Mouse (Mus musculus): ENCODE data around the gene Eif2d. TPM values are rescaled to one million over a fixed set of nuclear protein-coding genes. Genes with fewer than 3 reads are reported as not detected.
A peak's percentile ranks its signal among the peaks of the same experiment; 100 is the strongest.

The Eif2d gene
- polyA plus RNA-seq, 1 experiment from 2014 or later, result 41.1 TPM

- WGBS, result 64% methylated on average over 12 of the region's 12 CpGs
- no peak overlapping the region for H3K27ac ChIP-seq (replicated peaks)
- no peaks in the 10 kb centered on the region for H3K27me3 ChIP-seq (replicated peaks)
- no peaks in the 10 kb centered on the region for H3K9me3 ChIP-seq
- H3K9ac ChIP-seq, result 0 out of 2 replicates have a peak overlapping the region, but pooled peaks have one; percentile 9
- no peak overlapping the region for H3K4me2 ChIP-seq
- H3K4me3 ChIP-seq, result no peak overlapping the region
- H3K36me3 ChIP-seq, result peaks cover 97% of the 10 kb centered on the region
- peaks cover 9% of the 10 kb centered on the region; the same call in 1 of the 2 replicates for H3K4me1 ChIP-seq
- ATAC-seq (ENCODE audit: extremely low read depth, insufficient number of reproducible peaks, low FRiP score, low TSS enrichment), result no peak
Measured at GRCm38 (mm10) chr1:131174299-131174861, 21.4 kb downstream of the Eif2d start.

- Histone ChIP-seq H3K9me3 (no peaks in the 10 kb centered on the region), H3K27me3 (replicated peaks) (no peaks in the 10 kb centered on the region), H3K27ac (replicated peaks) (no peak overlapping the region), H3K4me1 (peaks cover 9% of the 10 kb centered on the region; the same call in 1 of the 2 replicates), H3K9ac (no peak overlapping the region), H3K36me3 (peaks cover 97% of the 10 kb centered on the region), H3K4me2 (no peak overlapping the region), H3K4me3 (no peak overlapping the region)
- 90% methylated on average over 1 of the region's 1 CpGs for WGBS
- no peak for ATAC-seq (ENCODE audit: extremely low read depth, insufficient number of reproducible peaks, low FRiP score, low TSS enrichment)
Measured at GRCm38 (mm10) chr1:131175189-131175588, 22.2 kb downstream of the Eif2d start.

DNA sequence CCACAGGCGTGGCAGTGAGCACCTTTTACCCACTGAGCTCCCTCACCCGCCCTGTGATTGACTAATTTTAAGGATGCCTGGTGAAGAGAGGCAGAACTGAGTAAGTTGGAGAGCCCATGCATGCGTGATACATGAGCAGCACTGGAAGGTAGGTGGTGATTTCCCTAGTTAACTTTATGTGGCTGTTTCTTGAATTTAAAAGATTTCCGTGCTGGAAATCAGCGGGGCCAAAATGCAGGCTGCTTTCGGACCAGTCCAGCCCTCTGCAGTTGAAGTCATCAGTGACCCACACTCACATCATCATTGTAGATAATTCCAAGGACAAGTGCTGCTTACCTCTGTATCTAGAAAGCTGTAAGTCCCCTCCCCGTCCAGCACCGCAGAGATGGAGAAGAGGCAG lies 22.8 kb downstream of the Eif2d start:
- H3K27ac ChIP-seq (replicated peaks), result no peak overlapping the region
- H3K4me2 ChIP-seq, result no peak overlapping the region
- WGBS, result 88% methylated on average over 8 of the region's 8 CpGs
- no peak overlapping the region for H3K4me3 ChIP-seq
- no peaks in the 10 kb centered on the region for H3K27me3 ChIP-seq (replicated peaks)
- H3K9me3 ChIP-seq, result no peaks in the 10 kb centered on the region
- ATAC-seq (ENCODE audit: extremely low read depth, insufficient number of reproducible peaks, low FRiP score, low TSS enrichment), result no peak
- peaks cover 97% of the 10 kb centered on the region for H3K36me3 ChIP-seq
- no peak overlapping the region for H3K9ac ChIP-seq
- peaks cover 9% of the 10 kb centered on the region; the same call in 1 of the 2 replicates for H3K4me1 ChIP-seq

- Histone ChIP-seq H3K4me1 (peaks cover 17% of the 10 kb centered on the region; the same call in 1 of the 2 replicates), H3K27me3 (replicated peaks) (no peaks in the 10 kb centered on the region), H3K4me2 (no peak overlapping the region), H3K9ac (no peak overlapping the region), H3K4me3 (no peak overlapping the region), H3K27ac (replicated peaks) (no peak overlapping the region), H3K36me3 (peaks cover 90% of the 10 kb centered on the region), H3K9me3 (no peaks in the 10 kb centered on the region)
- WGBS, result 71% methylated on average over 4 of the region's 4 CpGs
- ATAC-seq (ENCODE audit: extremely low read depth, insufficient number of reproducible peaks, low FRiP score, low TSS enrichment), result no peak
Measured at GRCm38 (mm10) chr1:131177249-131177648, 24.3 kb downstream of the Eif2d start.

- 83% methylated on average over 5 of the region's 5 CpGs for WGBS
- no peak overlapping the region for H3K9ac ChIP-seq
- H3K9me3 ChIP-seq, result no peaks in the 10 kb centered on the region
- peaks cover 81% of the 10 kb centered on the region for H3K36me3 ChIP-seq
- H3K4me2 ChIP-seq, result no peak overlapping the region
- no peak overlapping the region for H3K4me3 ChIP-seq
- H3K27ac ChIP-seq (replicated peaks), result no peak overlapping the region
- no peak for ATAC-seq (ENCODE audit: extremely low read depth, insufficient number of reproducible peaks, low FRiP score, low TSS enrichment)
- H3K27me3 ChIP-seq (replicated peaks), result no peaks in the 10 kb centered on the region
- H3K4me1 ChIP-seq, result peaks cover 20% of the 10 kb centered on the region
Measured at GRCm38 (mm10) chr1:131178083-131178482, 25.1 kb downstream of the Eif2d start.

DNA sequence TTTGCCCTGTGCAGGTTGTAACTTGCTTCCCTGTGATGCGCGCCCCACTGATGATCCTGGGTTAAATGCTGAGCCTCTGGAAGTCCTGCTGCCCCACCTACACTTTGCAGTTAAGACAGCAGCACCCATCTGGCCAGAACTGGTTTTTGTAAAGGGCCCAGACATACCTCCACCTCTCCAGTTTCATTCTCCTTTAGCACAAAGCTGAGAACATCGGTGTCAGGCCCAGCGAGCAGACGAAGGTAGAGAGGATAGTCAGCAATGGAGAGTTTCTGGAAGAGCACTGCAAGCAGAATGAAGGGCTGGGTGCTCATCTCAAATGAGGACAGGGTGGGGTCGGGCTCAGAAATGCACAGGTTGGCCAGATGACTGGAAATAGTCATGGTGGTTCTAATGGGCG lies 27.4 kb downstream of the Eif2d start:
- Histone ChIP-seq H3K4me2 (no peak overlapping the region), H3K27ac (replicated peaks) (no peak overlapping the region), H3K36me3 (peaks cover 58% of the 10 kb centered on the region), H3K27me3 (replicated peaks) (no peaks in the 10 kb centered on the region), H3K4me1 (peaks cover 36% of the 10 kb centered on the region), H3K9me3 (no peaks in the 10 kb centered on the region), H3K4me3 (no peak overlapping the region), H3K9ac (no peak overlapping the region)
- no peak for ATAC-seq (ENCODE audit: extremely low read depth, insufficient number of reproducible peaks, low FRiP score, low TSS enrichment)
- WGBS, result 97% methylated on average over 7 of the region's 7 CpGs

DNA sequence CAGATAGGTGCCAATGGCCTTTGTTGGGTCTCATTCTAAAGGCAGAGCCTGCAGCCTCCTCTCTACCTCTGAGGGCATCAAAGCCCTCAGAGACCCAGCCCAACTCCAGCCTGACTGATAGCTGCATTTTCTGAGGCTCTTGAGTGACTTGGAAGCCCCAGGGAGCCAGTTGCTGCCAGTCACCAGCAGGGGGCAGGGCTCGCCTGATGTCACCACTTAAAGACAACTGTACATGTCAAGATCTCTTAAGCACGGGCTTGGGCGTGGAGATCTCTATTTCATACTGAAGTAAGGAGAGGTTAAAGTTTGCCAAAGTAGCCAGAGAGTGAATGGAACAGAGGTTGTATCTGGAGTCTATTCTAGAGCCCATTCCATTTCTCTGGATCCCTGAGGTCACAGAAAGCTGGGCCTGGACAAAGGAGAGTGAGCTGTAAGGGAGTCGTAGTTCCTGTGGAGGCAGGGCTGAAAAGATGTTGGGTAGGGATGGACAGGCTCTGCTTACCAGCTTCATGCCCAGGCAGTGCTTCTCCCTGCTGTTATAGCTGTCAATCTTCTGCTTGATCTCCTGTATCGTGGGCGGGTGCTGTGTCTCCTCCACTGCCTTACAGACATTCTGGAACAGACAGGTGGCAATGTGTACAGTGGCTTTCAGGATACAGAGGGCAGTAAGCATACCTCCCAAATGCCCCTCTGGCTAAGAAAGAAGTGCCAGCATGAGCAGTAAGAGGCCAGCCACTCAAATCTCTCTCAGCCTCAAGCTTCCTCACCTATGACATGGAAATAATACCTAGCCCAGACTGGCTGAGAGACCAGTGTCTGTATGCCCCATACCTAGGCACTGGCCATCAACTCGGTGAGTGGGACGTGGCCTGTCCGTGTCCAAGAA lies 28.9 kb downstream of the Eif2d start:
- H3K27me3 ChIP-seq (replicated peaks), result no peaks in the 10 kb centered on the region
- ATAC-seq (ENCODE audit: extremely low read depth, insufficient number of reproducible peaks, low FRiP score, low TSS enrichment), result peak; percentile 22; the same call in 1 of the 2 replicates
- no peak overlapping the region for H3K27ac ChIP-seq (replicated peaks)
- no peak overlapping the region for H3K4me2 ChIP-seq
- no peaks in the 10 kb centered on the region for H3K9me3 ChIP-seq
- 53% methylated on average over 9 of the region's 9 CpGs for WGBS
- H3K9ac ChIP-seq, result peak overlapping the region; percentile 4; the same call in 1 of the 2 replicates
- H3K36me3 ChIP-seq, result peaks cover 43% of the 10 kb centered on the region
- no peak overlapping the region for H3K4me3 ChIP-seq
- peaks cover 51% of the 10 kb centered on the region for H3K4me1 ChIP-seq

GRCm38 (mm10) chr1:131183201-131183600 lies 30.2 kb downstream of the Eif2d start:
- no peak overlapping the region for H3K9ac ChIP-seq
- ATAC-seq (ENCODE audit: extremely low read depth, insufficient number of reproducible peaks, low FRiP score, low TSS enrichment), result no peak

GRCm38 (mm10) chr1:131184253-131184955 lies 31.4 kb downstream of the Eif2d start:
- Histone ChIP-seq H3K4me2 (peak overlapping the region; percentile 47; the same call in 1 of the 2 replicates), H3K9me3 (no peaks in the 10 kb centered on the region), H3K36me3 (peaks cover 21% of the 10 kb centered on the region), H3K4me3 (no peak overlapping the region), H3K4me1 (peaks cover 68% of the 10 kb centered on the region), H3K27me3 (replicated peaks) (no peaks in the 10 kb centered on the region), H3K9ac (peak overlapping the region; percentile 41; the same call in 1 of the 2 replicates), H3K27ac (replicated peaks) (peak overlapping the region; percentile 70)
- ATAC-seq (ENCODE audit: extremely low read depth, insufficient number of reproducible peaks, low FRiP score, low TSS enrichment), result no peak
- 52% methylated on average over 9 of the region's 9 CpGs for WGBS

More at GRCm38 (mm10) chr1:131183201-131183600, 30.2 kb downstream of the Eif2d start:
- Histone ChIP-seq H3K4me3 (no peak overlapping the region), H3K36me3 (peaks cover 30% of the 10 kb centered on the region), H3K4me2 (no peak overlapping the region), H3K4me1 (peaks cover 57% of the 10 kb centered on the region), H3K27me3 (replicated peaks) (no peaks in the 10 kb centered on the region), H3K9me3 (no peaks in the 10 kb centered on the region), H3K27ac (replicated peaks) (no peak overlapping the region)
- WGBS, result 66% methylated on average over 7 of the region's 7 CpGs

DNA sequence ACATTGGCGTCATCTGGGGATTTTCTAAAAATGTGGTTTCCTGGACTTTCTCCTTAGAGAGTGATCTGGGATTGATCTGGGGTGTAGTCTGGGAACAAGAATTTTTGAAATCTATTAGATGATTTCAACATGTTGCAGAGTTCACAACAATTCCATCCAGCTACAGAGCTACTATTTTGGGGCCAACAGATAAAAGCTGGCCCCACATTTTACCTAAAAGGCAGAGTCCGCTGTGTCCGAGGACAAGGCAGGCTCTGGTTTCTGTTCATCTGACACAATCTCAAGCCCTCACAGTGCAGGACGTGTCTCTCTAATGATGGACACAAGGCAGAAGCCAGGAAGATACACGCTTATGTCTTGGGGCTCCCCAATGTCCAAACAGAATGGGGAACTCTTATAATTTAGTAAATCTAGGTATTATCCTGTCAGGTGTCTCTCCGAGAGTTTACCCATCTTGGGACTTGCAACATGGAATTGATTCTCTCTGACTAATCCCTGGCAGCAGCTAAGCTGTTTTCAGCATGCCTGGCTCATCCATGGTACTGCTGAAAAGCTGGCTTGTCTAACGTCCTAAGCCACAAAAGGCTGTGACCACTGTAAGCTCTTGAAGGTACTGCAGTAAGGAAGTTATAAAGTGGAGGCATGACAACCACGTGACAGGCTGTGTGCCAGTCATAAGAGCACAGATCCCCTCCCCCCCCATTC lies 32.1 kb downstream of the Eif2d start:
- Histone ChIP-seq H3K36me3 (peaks cover 14% of the 10 kb centered on the region), H3K4me1 (peaks cover 72% of the 10 kb centered on the region), H3K27ac (replicated peaks) (peak overlapping the region; percentile 70), H3K4me2 (peak overlapping the region; percentile 47), H3K4me3 (no peak overlapping the region), H3K9me3 (no peaks in the 10 kb centered on the region), H3K9ac (peak overlapping the region; percentile 41; the same call in 1 of the 2 replicates), H3K27me3 (replicated peaks) (no peaks in the 10 kb centered on the region)
- 29% methylated on average over 8 of the region's 8 CpGs for WGBS
- no peak for ATAC-seq (ENCODE audit: extremely low read depth, insufficient number of reproducible peaks, low FRiP score, low TSS enrichment)

Measured in heart, embryonic 13.5 days (tissue).